Mouse (Mus musculus): ENCODE results near the gene Grin2d. TPM values are rescaled to one million over a fixed set of nuclear protein-coding genes. Genes with fewer than 3 reads are reported as not detected.
A peak's percentile ranks its signal among the peaks of the same experiment; 100 is the strongest.
"Not testable (repeated sequence)": the region's sequence is repeated elsewhere in the genome, so short reads cannot be mapped to it uniquely, and the experiment has no call there.

The Grin2d gene
- polyA plus RNA-seq, 1 experiment, result 0.34 TPM

- no peak overlapping the region for H3K27ac ChIP-seq (ENCODE audit: insufficient read depth, low read depth, low read length)
- H3K4me3 ChIP-seq (ENCODE audit: insufficient read depth, low read length), result no peak overlapping the region
- TF ChIP-seq POLR2A (IDR thresholded peaks at IDR 0.05; ENCODE audit: borderline replicate concordance, low read depth, low read length) (no peak), CTCF (IDR thresholded peaks at IDR 0.05; ENCODE audit: low read depth, low read length) (no peak)
- 0 out of 2 replicates have a peak, but pooled peaks cover 3% of the 10 kb centered on the region for H3K4me1 ChIP-seq (ENCODE audit: control insufficient read depth, insufficient read depth, low read length)
These were observed 23.4 kb upstream of the Grin2d start for GRCm38 (mm10) chr7:45901562-45901961.

- H3K27ac ChIP-seq (ENCODE audit: insufficient read depth, low read depth, low read length); H3K4me1 ChIP-seq (ENCODE audit: control insufficient read depth, insufficient read depth, low read length): not testable (repeated sequence)
- H3K4me3 ChIP-seq (ENCODE audit: insufficient read depth, low read length), result peak overlapping the region; percentile 63
These were observed 19.9 kb upstream of the Grin2d start for GRCm38 (mm10) chr7:45898125-45898524.

- H3K4me1 ChIP-seq (ENCODE audit: control insufficient read depth, insufficient read depth, low read length), result peaks cover 7% of the 10 kb centered on the region; the same call in 1 of the 2 replicates
- peak overlapping the region; percentile 63 for H3K4me3 ChIP-seq (ENCODE audit: insufficient read depth, low read length)
- TF ChIP-seq CTCF (IDR thresholded peaks at IDR 0.05; ENCODE audit: low read depth, low read length), result no peak
- 0 out of 2 replicates have a peak, but pooled peaks have one; percentile 28 for TF ChIP-seq POLR2A (IDR thresholded peaks at IDR 0.05; ENCODE audit: borderline replicate concordance, low read depth, low read length)
- peak overlapping the region; percentile 78 for H3K27ac ChIP-seq (ENCODE audit: insufficient read depth, low read depth, low read length)
These were observed 19.1 kb upstream of the Grin2d start for GRCm38 (mm10) chr7:45897258-45897757.

- TF ChIP-seq CTCF (IDR thresholded peaks at IDR 0.05; ENCODE audit: low read depth, low read length) (no peak), POLR2A (IDR thresholded peaks at IDR 0.05; ENCODE audit: borderline replicate concordance, low read depth, low read length) (peak; percentile 82; the same call in 1 of the 2 replicates)
- Histone ChIP-seq H3K4me1 (ENCODE audit: control insufficient read depth, insufficient read depth, low read length) (peaks cover 7% of the 10 kb centered on the region; the same call in 1 of the 2 replicates), H3K27ac (ENCODE audit: insufficient read depth, low read depth, low read length) (peak within 1 kb of the TSS; percentile 78), H3K4me3 (ENCODE audit: insufficient read depth, low read length) (peak within 1 kb of the TSS; percentile 63)
These were observed 18.5 kb upstream of the Grin2d start, which contains the start of the genes Syngr4 and Tmem143 for GRCm38 (mm10) chr7:45896517-45897257. Gene Syngr4 (minus strand): TSS chr7:45896714. Gene Tmem143 (plus strand): TSS chr7:45896941.

GRCm38 (mm10) chr7:45895931-45896516 is 17.8 kb upstream of the Grin2d start:
- no peak for TF ChIP-seq CTCF (IDR thresholded peaks at IDR 0.05; ENCODE audit: low read depth, low read length)
- no peak for TF ChIP-seq POLR2A (IDR thresholded peaks at IDR 0.05; ENCODE audit: borderline replicate concordance, low read depth, low read length)
- Histone ChIP-seq H3K4me1 (ENCODE audit: control insufficient read depth, insufficient read depth, low read length) (peaks cover 9% of the 10 kb centered on the region; the same call in 1 of the 2 replicates), H3K27ac (ENCODE audit: insufficient read depth, low read depth, low read length) (peak overlapping the region; percentile 11; the same call in 1 of the 2 replicates), H3K4me3 (ENCODE audit: insufficient read depth, low read length) (peak overlapping the region; percentile 19)

- no peak overlapping the region for H3K27ac ChIP-seq (ENCODE audit: insufficient read depth, low read depth, low read length)
- H3K4me1 ChIP-seq (ENCODE audit: control insufficient read depth, insufficient read depth, low read length), result peaks cover 6% of the 10 kb centered on the region; the same call in 1 of the 2 replicates
- no peak overlapping the region for H3K4me3 ChIP-seq (ENCODE audit: insufficient read depth, low read length)
- TF ChIP-seq CTCF (IDR thresholded peaks at IDR 0.05; ENCODE audit: low read depth, low read length) (no peak), POLR2A (IDR thresholded peaks at IDR 0.05; ENCODE audit: borderline replicate concordance, low read depth, low read length) (no peak)
These were observed 14.5 kb upstream of the Grin2d start for GRCm38 (mm10) chr7:45892651-45893050.

- Histone ChIP-seq H3K4me1 (ENCODE audit: control insufficient read depth, insufficient read depth, low read length) (peaks cover 4% of the 10 kb centered on the region; the same call in 1 of the 2 replicates), H3K4me3 (ENCODE audit: insufficient read depth, low read length) (no peak overlapping the region), H3K27ac (ENCODE audit: insufficient read depth, low read depth, low read length) (no peak overlapping the region)
- TF ChIP-seq POLR2A (IDR thresholded peaks at IDR 0.05; ENCODE audit: borderline replicate concordance, low read depth, low read length), result no peak
- TF ChIP-seq CTCF (IDR thresholded peaks at IDR 0.05; ENCODE audit: low read depth, low read length), result no peak
These were observed 9.1 kb upstream of the Grin2d start for GRCm38 (mm10) chr7:45887246-45887645.

- no peak overlapping the region for H3K4me3 ChIP-seq (ENCODE audit: insufficient read depth, low read length)
- TF ChIP-seq CTCF (IDR thresholded peaks at IDR 0.05; ENCODE audit: low read depth, low read length), result no peak
- TF ChIP-seq POLR2A (IDR thresholded peaks at IDR 0.05; ENCODE audit: borderline replicate concordance, low read depth, low read length), result no peak
- no peak overlapping the region for H3K27ac ChIP-seq (ENCODE audit: insufficient read depth, low read depth, low read length)
- H3K4me1 ChIP-seq (ENCODE audit: control insufficient read depth, insufficient read depth, low read length), result no peaks in the 10 kb centered on the region
These were observed 2.8 kb upstream of the Grin2d start for GRCm38 (mm10) chr7:45881011-45881410.

- TF ChIP-seq CTCF (IDR thresholded peaks at IDR 0.05; ENCODE audit: low read depth, low read length) (no peak), POLR2A (IDR thresholded peaks at IDR 0.05; ENCODE audit: borderline replicate concordance, low read depth, low read length) (no peak)
- Histone ChIP-seq H3K27ac (ENCODE audit: insufficient read depth, low read depth, low read length) (no peak overlapping the region), H3K4me1 (ENCODE audit: control insufficient read depth, insufficient read depth, low read length) (no peaks in the 10 kb centered on the region), H3K4me3 (ENCODE audit: insufficient read depth, low read length) (no peak overlapping the region)
These were observed 2.4 kb upstream of the Grin2d start for GRCm38 (mm10) chr7:45880531-45880930.

- Histone ChIP-seq H3K27ac (ENCODE audit: insufficient read depth, low read depth, low read length) (no peak overlapping the region), H3K4me3 (ENCODE audit: insufficient read depth, low read length) (no peak overlapping the region), H3K4me1 (ENCODE audit: control insufficient read depth, insufficient read depth, low read length) (peaks cover 6% of the 10 kb centered on the region)
- TF ChIP-seq CTCF (IDR thresholded peaks at IDR 0.05; ENCODE audit: low read depth, low read length), result no peak
- no peak for TF ChIP-seq POLR2A (IDR thresholded peaks at IDR 0.05; ENCODE audit: borderline replicate concordance, low read depth, low read length)
These were observed 1.3 kb downstream of the Grin2d start for GRCm38 (mm10) chr7:45876895-45877294.

Measured in bone marrow macrophage, adult 2 months (primary cell).